Mouse (Mus musculus) left cerebral cortex, postnatal 14 days (tissue): ENCODE measurements around the gene Ccne1. TPM values are rescaled to one million over a fixed set of nuclear protein-coding genes. Genes with fewer than 3 reads are reported as not detected.

Experiments
- DNase-seq, 2 experiments: peaks; one replicate each; pipeline ENCODE4 v3.0.0; 2021 to 2022; ENCODE audit warnings: low spot score in 2 of 2, mixed read lengths in 1 of 2
- intact Hi-C: fragments of 180-260 bp; cut with DNase I; formaldehyde crosslinking; loops from one replicate; pipeline ENCODE4 v1.15.1; 2025
- total RNA-seq, 2 experiments: library from RNA; stranded (reverse); gene quantifications; 2 replicates each; pipeline ENCODE4 v1.2.3; 2021

Gene Ccne1
- total RNA-seq, 2 experiments from 2014 or later, result 15.3 to 19.5 TPM

DNA sequence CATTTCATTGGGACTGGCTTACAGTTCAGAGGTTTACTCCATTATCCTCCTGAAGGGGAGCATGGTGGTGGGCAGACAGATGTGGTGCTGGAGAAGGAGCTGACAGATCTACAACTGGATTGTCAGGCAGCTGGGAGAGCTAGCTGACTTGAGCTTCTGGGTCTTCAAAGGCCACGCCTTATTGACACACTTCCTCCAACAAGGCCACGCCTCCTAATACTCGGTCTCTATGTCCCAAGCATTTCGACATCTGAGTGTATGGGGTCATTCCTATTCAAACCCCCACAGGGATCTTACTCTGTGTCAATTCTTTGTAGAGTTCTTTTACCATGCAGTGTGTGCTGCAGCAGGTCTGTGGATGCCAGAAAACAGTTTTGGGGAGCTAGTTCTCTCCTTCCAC, 42.9 kb downstream of the Ccne1 start:
- intact Hi-C loops, result no loop called here
- no peak for DNase-seq

DNA sequence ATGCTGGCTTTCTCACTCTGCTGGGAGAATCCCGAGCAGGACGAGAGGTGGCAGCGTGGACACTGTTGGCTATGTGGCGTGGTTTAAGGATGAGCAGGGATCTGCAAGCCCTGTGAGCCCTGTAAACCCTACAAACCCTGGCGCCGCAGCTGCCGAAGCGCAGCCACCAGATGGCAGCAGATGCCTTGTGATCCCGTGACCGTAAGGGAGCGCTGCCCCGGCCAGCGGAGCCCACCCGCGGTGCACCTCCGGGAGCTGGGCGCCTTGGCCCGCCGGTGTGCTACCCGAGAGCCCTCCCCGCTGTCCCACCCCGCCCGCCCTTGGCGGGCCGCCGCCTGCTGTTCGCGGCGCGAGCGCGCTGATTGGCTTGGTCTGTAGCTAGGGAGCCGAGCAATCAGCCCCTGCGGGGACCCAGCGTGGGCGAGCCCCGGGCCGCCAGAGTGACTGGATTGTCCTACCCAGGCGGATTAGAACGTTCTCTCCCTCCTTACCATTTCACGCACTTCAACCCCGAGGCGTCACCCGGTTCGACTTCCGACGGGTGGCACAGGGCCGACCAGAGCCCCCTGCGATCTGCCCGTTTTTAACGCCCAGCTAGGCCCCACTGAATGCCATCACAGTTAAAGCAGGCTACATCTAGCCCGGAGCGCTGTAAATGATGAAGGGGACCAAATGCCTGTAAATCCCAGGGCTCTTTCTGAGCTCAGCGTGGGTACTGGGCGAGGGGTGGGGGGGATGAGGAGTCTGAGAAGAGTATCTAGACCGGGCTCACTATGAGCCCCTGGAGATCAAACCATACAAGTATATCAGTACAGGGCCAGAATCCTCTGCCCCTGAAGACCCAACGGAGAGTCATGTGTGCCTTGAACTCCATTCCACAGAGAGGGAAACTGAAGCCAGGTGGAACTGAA, 46.0 kb downstream of the Ccne1 start:
- peak; percentile 91 for DNase-seq
- intact Hi-C loops, result loop anchor here (2.0 kb wide), 2 partner anchors 69 to 79 kb away; no protein-coding TSS in a partner anchor

DNA sequence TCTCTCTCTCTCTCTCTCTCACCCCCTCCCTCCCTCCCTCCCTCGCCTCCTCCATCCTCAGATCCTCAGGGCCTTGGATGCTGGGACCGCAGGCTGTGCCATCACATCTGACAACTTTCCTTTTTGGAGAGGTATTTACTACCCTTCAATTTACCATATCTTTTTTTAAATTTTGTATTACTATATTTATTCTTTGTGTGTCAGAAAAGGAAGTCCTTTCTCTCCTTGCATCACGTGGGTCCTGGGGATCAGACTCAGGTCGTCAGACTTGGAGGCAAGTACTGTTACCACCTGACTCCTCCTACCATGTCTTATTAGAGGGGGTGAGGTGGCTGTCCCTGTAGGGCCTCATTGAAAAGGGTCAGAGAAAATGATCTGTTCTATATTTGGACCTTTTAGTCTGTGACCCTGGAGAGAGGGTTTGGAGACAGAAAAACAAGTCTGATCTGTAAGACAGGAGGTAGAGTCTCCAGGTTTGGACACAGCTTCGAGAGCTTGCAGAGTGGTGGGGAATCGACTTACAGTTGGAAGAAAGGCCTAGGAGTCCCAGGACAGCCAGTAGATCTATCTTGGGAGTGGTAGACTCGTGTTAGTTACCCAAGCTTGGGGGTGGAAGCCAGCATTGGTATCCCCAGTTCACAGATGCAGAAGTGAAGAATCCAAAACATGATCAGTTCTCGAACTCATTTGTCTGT, 47.6 kb downstream of the Ccne1 start:
- no peak for DNase-seq
- intact Hi-C loops, result loop anchor here (2.0 kb wide), 2 partner anchors 71 to 81 kb away; no protein-coding TSS in a partner anchor

DNA sequence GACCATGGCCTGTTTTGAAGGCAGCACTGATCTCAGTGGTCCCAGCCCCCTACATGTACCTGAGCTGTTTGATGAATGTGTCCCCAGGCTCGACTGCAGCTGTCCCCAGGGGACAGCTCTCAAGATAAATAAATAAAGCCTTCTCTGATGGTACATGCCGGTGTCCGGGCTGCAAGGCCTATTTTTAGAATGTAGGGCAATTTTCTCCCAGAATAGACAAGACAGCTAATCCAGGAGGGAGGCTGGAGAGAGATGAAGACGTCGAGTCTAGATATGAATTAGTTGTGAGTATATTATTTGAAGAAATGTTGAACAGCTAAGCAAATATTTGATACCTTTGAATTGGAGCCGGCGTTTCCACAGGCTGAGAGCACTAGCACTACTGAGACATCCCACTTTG, 48.2 kb downstream of the Ccne1 start:
- intact Hi-C loops, result no loop called here
- no peak for DNase-seq

DNA sequence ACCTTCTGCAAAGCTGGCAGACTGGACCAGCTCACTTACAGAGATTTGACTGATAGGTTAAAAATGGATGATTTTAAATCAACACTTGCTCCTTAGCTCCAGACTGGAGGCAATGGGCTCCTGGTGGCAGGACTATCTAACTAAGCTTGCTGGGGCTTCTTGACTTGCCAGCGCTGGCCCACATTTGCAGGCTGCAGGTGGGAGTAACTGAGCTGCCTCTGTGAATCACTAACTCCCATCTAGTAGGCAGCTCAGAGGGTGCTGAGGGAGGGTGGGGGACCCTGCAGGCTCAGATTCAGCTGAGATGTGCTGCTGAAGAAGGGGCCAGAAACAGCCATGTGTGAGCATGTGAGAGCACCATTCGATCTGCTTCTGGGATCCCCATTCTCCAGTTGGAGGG, 51.3 kb downstream of the Ccne1 start:
- peak; percentile 42 to 44 for DNase-seq
- intact Hi-C loops, result no loop called here

DNA sequence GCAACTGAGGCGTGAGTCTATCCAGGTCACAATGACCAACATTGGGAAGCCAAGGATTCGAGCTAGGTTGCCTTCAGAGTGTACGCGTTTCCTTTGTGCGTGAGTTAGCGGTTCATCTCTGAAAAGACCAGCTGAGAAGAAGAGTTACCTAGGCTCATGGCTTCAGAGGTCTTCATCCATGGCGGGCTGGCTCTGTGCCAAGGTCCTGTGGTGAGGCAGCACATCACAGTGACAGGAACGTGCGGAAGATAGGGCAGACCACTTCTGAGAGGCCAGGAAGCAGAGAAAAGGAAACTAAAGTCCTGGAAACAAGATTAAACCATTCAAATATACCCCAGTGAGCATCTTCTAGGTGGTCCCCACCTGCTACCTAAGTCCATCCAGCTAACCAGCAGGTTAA, 53.1 kb downstream of the Ccne1 start:
- intact Hi-C loops, result no loop called here
- no peak for DNase-seq

Other genes starting within 250 kb of the Ccne1 start
- gene Uri1, start 84.0 kb downstream of the Ccne1 start, total RNA-seq, result 10 to 100 TPM; 51.1 to 55.4 TPM
- 10 to 100 TPM; 17.7 to 18.8 TPM for gene 1600014C10Rik, start 75.7 kb upstream of the Ccne1 start, total RNA-seq
- gene Plekhf1, start 120.5 kb upstream of the Ccne1 start, total RNA-seq, result 1 to 10 TPM in 1 of 2 experiments, under 1 TPM in 1; 0.89 to 1.8 TPM
- 10 to 100 TPM; 26.1 to 27.4 TPM for gene Pop4, start 163.9 kb upstream of the Ccne1 start, total RNA-seq